Mouse (Mus musculus): ENCODE data around the gene Tex26. TPM values are rescaled to one million over a fixed set of nuclear protein-coding genes. Genes with fewer than 3 reads are reported as not detected.

The Tex26 gene
- not detected in 2 replicates for total RNA-seq (2023)

GRCm38 (mm10) chr5:149439531-149440179 is at the start of gene Tex26:
Gene Tex26 (plus strand): TSS chr5:149439660.

GRCm38 (mm10) chr5:149411509-149412193 is 27.8 kb upstream of the Tex26 start, which contains the start of gene Medag:
Gene Medag (plus strand): TSS chr5:149411749.

Other genes starting within 250 kb of the Tex26 start
- 1,580 and 1,675 TPM in 2 replicates for gene Alox5ap, start 174.9 kb upstream of the Tex26 start, total RNA-seq (2023)
- not detected in 2 replicates for gene Medag, start 27.9 kb upstream of the Tex26 start, total RNA-seq (2023)
- not detected in 2 replicates for gene Wdr95, start 89.0 kb downstream of the Tex26 start, total RNA-seq (2023)
- 12.8 and 15.2 TPM in 2 replicates for gene Hsph1, start 196.7 kb downstream of the Tex26 start, total RNA-seq (2023)
- 1.8 and 2.7 TPM in 2 replicates for gene B3glct, start 238.6 kb downstream of the Tex26 start, total RNA-seq (2023)

Data from neutrophil, adult 65 days (primary cell).